ENCODE assay signal across 10 mouse cellular contexts in genomic region chr6:34716888-34717635, GRCm38 (mm10).
A peak's percentile ranks its signal among the peaks of the same experiment; 100 is the strongest.
DNase-seq lines count a peak whose midpoint lies in the region; ATAC-seq lines count a peak whose summit lies in the region.
"Had no signal": no experiment of that assay in that cellular context is flagged by ENCODE, and none has a peak within 500 bp of the region (broad histone marks: within the 10 kb centered on the region; RNA-seq: fewer than 3 reads in every experiment).

No protein-coding gene starts in this region.

- peaks cover 74% of the 10 kb centered on the region for H3K4me1 ChIP-seq in heart, embryonic 16.5 days (ENCODE audit: control insufficient read depth, insufficient read depth, low read length)
- H3K4me1 ChIP-seq in intestine, embryonic 15.5 days (replicated peaks): peaks cover 20% of the 10 kb centered on the region; the same call in 1 of the 2 replicates
- peaks cover 52% of the 10 kb centered on the region for H3K4me1 ChIP-seq in midbrain, embryonic 10.5 days

- peak overlapping the region; percentile 85 for H3K27ac ChIP-seq in heart, embryonic 16.5 days (ENCODE audit: low read length)
- H3K27ac ChIP-seq in intestine, embryonic 15.5 days: peak overlapping the region; percentile 48; the same call in 1 of the 2 replicates
- no peak overlapping the region for H3K27ac ChIP-seq in midbrain, embryonic 10.5 days (replicated peaks)

- H3K9me3 ChIP-seq in heart, embryonic 16.5 days (replicated peaks; ENCODE audit: control insufficient read depth, low read length): no peaks in the 10 kb centered on the region
- H3K9me3 ChIP-seq in intestine, embryonic 15.5 days: no peaks in the 10 kb centered on the region
- H3K9me3 ChIP-seq in midbrain, embryonic 10.5 days (replicated peaks): no peaks in the 10 kb centered on the region

- no peak overlapping the region for H3K4me3 ChIP-seq in heart, embryonic 16.5 days (ENCODE audit: low read length)
- no peak overlapping the region for H3K4me3 ChIP-seq in intestine, embryonic 15.5 days (replicated peaks)
- H3K4me3 ChIP-seq in midbrain, embryonic 10.5 days: no peak overlapping the region

- intact Hi-C loops in heart, postnatal 36 days (cut with DNase I): no loop called here
- intact Hi-C loops in left cerebral cortex, postnatal 36 days (cut with DNase I): no loop called here

- DNase-seq in heart, postnatal 36 days: no peak
- peak; percentile 95 for DNase-seq in R1 (ENCODE audit: low read depth, low spot score)
- DNase-seq in lung, postnatal 25 days (ENCODE audit: low spot score): peak; percentile 47
- no peak for DNase-seq in midbrain, embryonic 10.5 days (ENCODE audit: low spot score)
- no peak for DNase-seq in left cerebral cortex, postnatal 36 days (ENCODE audit: low spot score in 2 of 2)
- no peak for DNase-seq in ovary, postnatal 10 days (ENCODE audit: low spot score)
- DNase-seq: adrenal gland, postnatal 25 days; midbrain, embryonic 14.5 days had no signal

- no peaks in the 10 kb centered on the region for H3K27me3 ChIP-seq in heart, embryonic 16.5 days (ENCODE audit: control insufficient read depth, insufficient read depth, low read length)
- no peaks in the 10 kb centered on the region for H3K27me3 ChIP-seq in intestine, embryonic 15.5 days (replicated peaks)
- H3K27me3 ChIP-seq in midbrain, embryonic 10.5 days (ENCODE audit: low read depth, poor library complexity, severe bottlenecking): no peaks in the 10 kb centered on the region

- H3K9ac ChIP-seq in heart, embryonic 16.5 days (ENCODE audit: low read length): no peak overlapping the region
- no peak overlapping the region for H3K9ac ChIP-seq in intestine, embryonic 15.5 days

- H3K36me3 ChIP-seq in heart, embryonic 16.5 days (ENCODE audit: control insufficient read depth, insufficient read depth): no peaks in the 10 kb centered on the region
- no peaks in the 10 kb centered on the region for H3K36me3 ChIP-seq in intestine, embryonic 15.5 days
- H3K36me3 ChIP-seq in midbrain, embryonic 10.5 days: peaks cover 8% of the 10 kb centered on the region; the same call in 1 of the 2 replicates

- ATAC-seq in heart, embryonic 16.5 days (replicated peaks; ENCODE audit: extremely low read depth, insufficient read depth, low FRiP score): peak; percentile 49
- peak; percentile 80 for ATAC-seq in intestine, embryonic 15.5 days

- 13% methylated on average over 3 of the region's 3 CpGs for WGBS in heart, embryonic 16.5 days
- WGBS in intestine, embryonic 15.5 days: 16% methylated on average over 3 of the region's 3 CpGs
- WGBS in midbrain, embryonic 10.5 days: 25% methylated on average over 3 of the region's 3 CpGs

- no peak overlapping the region for H3K4me2 ChIP-seq in heart, embryonic 16.5 days (ENCODE audit: low read depth, low read length)
- H3K4me2 ChIP-seq in intestine, embryonic 15.5 days (replicated peaks): no peak overlapping the region

Comparison
In these comparisons a context has a peak if more than half of its experiments do, and no peak if none do; other contexts are left out.
1. DNase-seq: peak in R1 (single experiment) and lung, postnatal 25 days (single experiment); none in heart, postnatal 36 days (0 of 2), midbrain, embryonic 10.5 days (single experiment), left cerebral cortex, postnatal 36 days (0 of 2) and ovary, postnatal 10 days (single experiment).